Mouse (Mus musculus) heart, embryonic 14.5 days (tissue): ENCODE results near the gene Fabp7. TPM values are rescaled to one million over a fixed set of nuclear protein-coding genes. Genes with fewer than 3 reads are reported as not detected.

ENCODE experiments used
- ATAC-seq: fragments of 200-750 bp; cut with Nextera tagmentation; 2 replicates; pipeline ENCODE4 v1.8.0; 2017; ENCODE audit warnings: low read depth, moderate TSS enrichment; ENCODE audit not compliant: insufficient number of reproducible peaks, insufficient read depth, low FRiP score
- H3K27ac ChIP-seq, 2 experiments: fragments of 200-500 bp in 1 of 2; fragments of 300-500 bp in 1 of 2; sonication (generic) in 1 of 2; replicated peaks in 1 of 2; 2 replicates each; pipeline ENCODE4 v1.5.1; 2012 to 2014; ENCODE audit warnings: low read depth in 2 of 2, low read length in 2 of 2, control low read depth in 1 of 2, mild to moderate bottlenecking in 1 of 2, mixed read lengths in 1 of 2; ENCODE audit not compliant: control insufficient read depth in 1 of 2, insufficient read depth in 1 of 2
- H3K27me3 ChIP-seq: fragments of 300-500 bp; sonication (generic); 2 replicates; pipeline ENCODE4 v1.6.1; 2014; ENCODE audit warnings: mild to moderate bottlenecking, low read length, control low read depth; ENCODE audit not compliant: control insufficient read depth, insufficient read depth
- H3K36me3 ChIP-seq: fragments of 300-500 bp; sonication (generic); 2 replicates; pipeline ENCODE4 v1.6.1; 2014; ENCODE audit warnings: mild to moderate bottlenecking, control low read depth, low read length, mixed read lengths; ENCODE audit not compliant: control insufficient read depth, insufficient read depth
- H3K4me1 ChIP-seq, 2 experiments: fragments of 200-500 bp in 1 of 2; fragments of 300-500 bp in 1 of 2; sonication (generic) in 1 of 2; 2 replicates each; pipeline ENCODE4 v1.6.1; 2012 to 2014; ENCODE audit warnings: low read length in 2 of 2, control low read depth in 1 of 2, mixed read lengths in 1 of 2; ENCODE audit not compliant: control insufficient read depth in 2 of 2, insufficient read depth in 2 of 2
- H3K4me2 ChIP-seq: fragments of 300-500 bp; sonication (generic); 2 replicates; pipeline ENCODE4 v1.6.1; 2014; ENCODE audit warnings: mild to moderate bottlenecking, low read length
- H3K4me3 ChIP-seq, 2 experiments: fragments of 200-500 bp in 1 of 2; fragments of 300-500 bp in 1 of 2; sonication (generic) in 1 of 2; 2 replicates each; pipeline ENCODE4 v1.5.1; 2012 to 2014; ENCODE audit warnings: low read length in 2 of 2, mild to moderate bottlenecking in 2 of 2, control low read depth in 1 of 2, low read depth in 1 of 2, moderate library complexity in 1 of 2; ENCODE audit not compliant: control insufficient read depth in 1 of 2, insufficient read depth in 1 of 2
- H3K9ac ChIP-seq: fragments of 300-500 bp; sonication (generic); 2 replicates; pipeline ENCODE4 v1.6.1; 2014; ENCODE audit warnings: mild to moderate bottlenecking, low read length
- H3K9me3 ChIP-seq: fragments of 300-500 bp; sonication (generic); 2 replicates; pipeline ENCODE4 v1.6.1; 2016; ENCODE audit warnings: low read length, control low read depth; ENCODE audit not compliant: control insufficient read depth
- WGBS: fragments of 180-500 bp; shearing (Covaris S2); extraction: QIAGEN DNeasy Blood & Tissue Kit; methylation state at CpG from one replicate; pipeline ENCODE4 v1.1.7; 2014; 5-methylcytosine and 5-hydroxymethylcytosine counted together
- polyA plus RNA-seq: library from polyadenylated mRNA; unstranded; fragments of >200 nt; fragmentation: Nextera tagmentation; extraction: Ambion mirVana; gene quantifications from 2 replicates; pipeline ENCODE4 v1.2.1, GENCODE M21; 2014

Gene Fabp7
- polyA plus RNA-seq = 10.5 and 10.9 TPM in 2 replicates

DNA sequence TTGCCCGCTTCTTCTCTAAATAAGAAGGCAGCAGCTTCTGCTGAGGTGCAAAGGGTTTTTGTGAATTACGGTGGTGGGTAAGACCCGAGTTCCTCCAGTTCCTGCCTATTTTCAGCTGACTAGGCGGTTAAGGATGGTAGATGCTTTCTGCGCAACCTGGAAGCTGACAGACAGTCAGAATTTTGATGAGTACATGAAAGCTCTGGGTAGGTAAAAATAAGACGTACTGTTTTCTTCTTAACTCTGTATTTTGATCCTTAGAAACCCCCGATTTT lies at the start of gene Fabp7:
Gene Fabp7, plus strand, starts transcription at position 6 of the 275 bp plus-strand sequence.
- WGBS = 25% methylated on average over 7 of the region's 7 CpGs
- Histone ChIP-seq H3K9ac (no peak within 1 kb of the TSS), H3K9me3 (no peaks in the 10 kb centered on the region), H3K4me2 (peak within 1 kb of the TSS; percentile 22; the same call in 1 of the 2 replicates), H3K4me3 (no peak within 1 kb of the TSS), H3K36me3 (no peaks in the 10 kb centered on the region), H3K4me1 (peaks cover 0 to 3% of the 10 kb centered on the region in 2 experiments; a peak in 2 of 4 replicates), H3K27ac (no peak within 1 kb of the TSS), H3K27me3 (no peaks in the 10 kb centered on the region)
- ATAC-seq = no peak

DNA sequence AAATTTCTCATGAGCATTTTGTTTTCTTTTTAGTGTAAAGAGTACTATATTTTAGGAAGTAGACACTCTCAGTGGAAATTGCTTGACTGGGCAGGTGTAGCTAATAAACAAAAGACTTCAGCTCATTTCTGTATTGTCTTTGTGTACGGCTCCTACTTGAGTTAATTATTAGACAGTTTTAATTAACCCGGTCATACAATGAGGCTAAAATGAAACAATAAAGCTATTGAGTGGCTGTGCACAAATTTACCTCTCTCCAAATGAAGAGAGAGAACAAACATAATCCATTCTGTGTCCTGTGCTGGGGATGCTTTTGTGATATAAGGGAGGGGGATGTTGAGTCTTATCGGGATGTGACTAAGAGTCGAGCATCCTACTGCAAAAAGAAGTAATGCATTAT lies 43.9 kb upstream of the Fabp7 start:
- Histone ChIP-seq H3K9me3 (no peaks in the 10 kb centered on the region), H3K4me2 (no peak overlapping the region), H3K9ac (no peak overlapping the region), H3K4me3 (no peak overlapping the region), H3K36me3 (no peaks in the 10 kb centered on the region), H3K27ac (no peak overlapping the region), H3K4me1 (no peaks in the 10 kb centered on the region), H3K27me3 (no peaks in the 10 kb centered on the region)
- WGBS = 79% methylated on average over 4 of the region's 4 CpGs
- ATAC-seq = no peak

DNA sequence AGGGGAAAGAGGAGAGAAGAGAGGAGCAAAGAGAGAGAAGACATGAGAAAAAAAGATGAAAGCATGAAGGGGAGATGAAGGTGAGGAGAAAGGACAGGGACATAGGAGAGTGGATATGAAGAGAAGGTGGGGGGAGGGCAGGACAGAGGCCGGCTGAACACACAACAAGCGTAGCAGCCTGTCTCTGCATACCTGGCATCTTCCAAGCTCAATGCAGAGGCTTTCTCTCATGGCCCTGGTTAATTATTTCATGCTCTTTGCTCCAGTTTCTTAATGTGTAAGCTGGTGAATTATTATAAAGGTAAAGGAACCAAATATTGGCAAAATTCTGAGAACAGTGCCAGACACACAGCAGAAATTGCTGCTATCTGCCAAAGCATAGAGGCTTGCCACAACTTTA lies 43.3 kb upstream of the Fabp7 start:
- Histone ChIP-seq H3K9me3 (no peaks in the 10 kb centered on the region), H3K9ac (no peak overlapping the region), H3K4me1 (no peaks in the 10 kb centered on the region), H3K36me3 (no peaks in the 10 kb centered on the region), H3K4me2 (no peak overlapping the region), H3K27me3 (no peaks in the 10 kb centered on the region), H3K27ac (no peak overlapping the region), H3K4me3 (no peak overlapping the region)
- 51% methylated on average over 2 of the region's 2 CpGs for WGBS
- no peak for ATAC-seq

DNA sequence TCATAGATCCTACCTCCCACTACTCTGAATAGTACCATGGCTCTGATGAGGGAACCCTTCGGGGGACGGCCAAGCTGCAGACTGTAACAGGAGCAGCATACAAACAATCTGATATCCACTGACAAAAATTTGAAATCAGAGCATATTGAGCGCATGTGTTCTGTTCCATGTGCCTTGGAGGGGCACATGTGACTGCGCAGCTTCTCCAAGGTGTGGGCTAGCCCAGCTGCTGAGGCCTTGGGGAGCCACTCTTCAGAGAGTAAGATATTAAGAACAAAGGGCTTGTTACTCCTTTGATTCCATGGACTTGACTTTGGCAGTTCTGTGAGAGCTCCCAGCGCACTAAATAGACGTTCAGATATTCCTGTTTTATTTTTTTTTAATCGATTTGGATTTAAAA lies 41.6 kb upstream of the Fabp7 start:
- no peak overlapping the region for H3K9ac ChIP-seq
- no peaks in the 10 kb centered on the region for H3K9me3 ChIP-seq
- H3K27ac ChIP-seq = no peak overlapping the region
- no peak overlapping the region for H3K4me3 ChIP-seq
- H3K27me3 ChIP-seq = no peaks in the 10 kb centered on the region
- WGBS = 61% methylated on average over 7 of the region's 7 CpGs
- no peaks in the 10 kb centered on the region for H3K36me3 ChIP-seq
- H3K4me2 ChIP-seq = no peak overlapping the region
- no peak for ATAC-seq
- H3K4me1 ChIP-seq = no peaks in the 10 kb centered on the region

DNA sequence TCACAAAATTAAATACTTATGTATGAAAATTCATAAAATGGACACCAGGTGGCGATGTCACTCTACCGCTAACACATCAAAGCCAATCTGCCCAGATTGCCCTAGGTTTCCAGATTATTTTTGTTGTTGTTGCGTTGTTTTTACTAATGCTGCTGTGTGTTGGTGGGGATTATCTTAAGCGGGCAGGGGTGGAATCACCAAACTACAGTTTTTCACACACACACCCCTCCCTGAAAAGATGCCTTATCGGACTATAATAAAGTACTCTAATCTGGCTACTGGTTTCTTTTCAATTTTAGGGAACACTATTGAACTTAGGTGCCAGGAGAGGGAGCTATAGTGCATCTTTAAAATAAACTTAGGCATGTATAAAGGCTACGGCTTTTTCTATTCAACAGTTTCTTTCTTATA lies 41.1 kb upstream of the Fabp7 start:
- peak overlapping the region; percentile 64 for H3K4me2 ChIP-seq
- H3K27ac ChIP-seq = no peak overlapping the region
- no peaks in the 10 kb centered on the region for H3K36me3 ChIP-seq
- H3K4me1 ChIP-seq = no peaks in the 10 kb centered on the region
- 0 out of 2 replicates have a peak overlapping the region, but pooled peaks have one; percentile 30 for H3K9ac ChIP-seq
- H3K9me3 ChIP-seq = no peaks in the 10 kb centered on the region
- H3K4me3 ChIP-seq = peak overlapping the region; percentile 36 to 43; a peak in 3 of 4 replicates
- no peaks in the 10 kb centered on the region for H3K27me3 ChIP-seq
- ATAC-seq = no peak
- WGBS = 5% methylated on average over 6 of the region's 6 CpGs

DNA sequence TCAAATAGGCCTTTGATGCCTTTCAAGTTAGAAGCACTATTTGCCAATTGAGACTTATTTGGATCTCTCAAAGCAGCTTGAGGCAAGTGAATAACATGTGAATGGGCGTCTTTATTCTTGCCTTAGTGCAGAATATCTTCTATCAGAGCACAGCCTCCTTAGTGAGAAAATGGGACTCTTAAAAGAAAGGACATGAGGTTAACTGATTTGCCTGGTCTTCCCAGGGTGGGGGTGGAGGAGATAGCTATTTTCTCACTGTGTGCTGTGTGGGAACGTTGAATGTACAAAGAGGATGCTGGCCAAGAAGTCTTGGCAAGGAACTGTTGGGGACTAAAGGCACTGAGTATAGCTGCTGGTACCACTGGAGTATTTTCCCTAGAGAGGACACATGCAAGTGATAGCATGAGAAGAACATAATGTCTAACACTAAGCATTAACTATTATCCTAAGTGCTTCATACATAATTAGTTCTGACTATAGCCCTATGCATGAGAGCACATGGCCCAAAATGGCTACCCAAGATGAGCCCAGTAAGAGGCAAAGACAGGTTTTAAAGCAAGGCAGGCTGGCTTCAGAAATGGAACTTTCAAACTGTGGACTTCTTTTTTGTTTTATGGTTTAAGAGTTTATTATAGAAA lies 40.4 kb upstream of the Fabp7 start:
- Histone ChIP-seq H3K9me3 (no peaks in the 10 kb centered on the region), H3K4me2 (no peak overlapping the region), H3K4me1 (no peaks in the 10 kb centered on the region), H3K36me3 (no peaks in the 10 kb centered on the region), H3K27me3 (no peaks in the 10 kb centered on the region), H3K27ac (no peak overlapping the region), H3K9ac (no peak overlapping the region), H3K4me3 (no peak overlapping the region)
- no peak for ATAC-seq
- 35% methylated on average over 2 of the region's 2 CpGs for WGBS

DNA sequence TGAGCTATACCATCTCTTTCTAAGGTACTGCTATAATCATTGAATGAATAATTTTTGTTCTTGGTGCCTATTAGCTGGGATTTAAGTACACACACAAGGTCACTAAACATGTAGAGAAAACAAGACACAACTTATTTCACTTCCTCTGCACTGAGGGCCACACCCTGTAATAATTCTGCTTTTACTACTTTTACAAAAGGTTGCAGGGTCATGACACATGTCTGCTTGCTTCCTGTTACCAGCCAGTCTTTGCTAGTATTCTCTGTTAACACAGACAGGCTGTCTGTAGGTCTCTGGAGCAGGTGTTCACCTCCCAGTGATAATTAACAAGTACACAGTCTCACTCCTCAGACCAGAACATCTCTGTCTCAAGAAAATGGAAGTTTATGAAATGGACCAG lies 39.2 kb upstream of the Fabp7 start:
- H3K4me2 ChIP-seq = no peak overlapping the region
- no peaks in the 10 kb centered on the region for H3K36me3 ChIP-seq
- no peak for ATAC-seq
- H3K9me3 ChIP-seq = no peaks in the 10 kb centered on the region
- no peak overlapping the region for H3K27ac ChIP-seq
- H3K27me3 ChIP-seq = no peaks in the 10 kb centered on the region
- no peaks in the 10 kb centered on the region for H3K4me1 ChIP-seq
- H3K4me3 ChIP-seq = no peak overlapping the region
- H3K9ac ChIP-seq = no peak overlapping the region

DNA sequence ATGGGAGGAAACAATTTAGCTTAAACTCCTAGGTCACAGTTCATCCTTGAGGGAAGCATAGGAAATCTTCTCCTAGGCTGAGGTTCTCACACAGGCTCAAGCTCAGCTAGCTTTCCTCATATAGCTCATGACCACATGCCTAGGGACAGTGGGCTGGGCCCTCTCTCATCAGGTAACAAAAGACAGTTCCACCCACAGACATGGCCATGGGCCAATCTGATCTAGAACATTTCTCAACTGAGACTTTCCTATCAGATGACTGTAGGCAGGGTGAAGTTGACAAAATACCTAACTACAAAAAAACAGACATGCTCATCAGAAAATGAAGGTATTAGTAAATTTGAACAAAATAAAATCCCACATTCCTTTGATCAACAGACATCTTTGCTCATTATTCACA lies 37.6 kb upstream of the Fabp7 start:
- Histone ChIP-seq H3K9ac (no peak overlapping the region), H3K4me1 (no peaks in the 10 kb centered on the region), H3K4me2 (no peak overlapping the region), H3K9me3 (no peaks in the 10 kb centered on the region), H3K27me3 (no peaks in the 10 kb centered on the region), H3K27ac (no peak overlapping the region), H3K4me3 (no peak overlapping the region), H3K36me3 (no peaks in the 10 kb centered on the region)
- ATAC-seq = no peak
